Mouse (Mus musculus) adrenal gland, postnatal 36 days (tissue): ENCODE measurements around the gene Sprr4. TPM values are rescaled to one million over a fixed set of nuclear protein-coding genes. Genes with fewer than 3 reads are reported as not detected.
"Not testable (repeated sequence)": the region's sequence is repeated elsewhere in the genome, so short reads cannot be mapped to it uniquely, and the experiment has no call there.

Experiments used
- DNase-seq, 2 experiments: peaks; one replicate each; pipeline ENCODE4 v3.0.0; 2021; ENCODE audit warnings: mixed read lengths in 1 of 2
- long read RNA-seq, 2 experiments: library from polyadenylated mRNA; stranded (forward); transcript quantifications; one replicate each; pipeline ENCODE4 v2.0.0; 2021; ENCODE audit warnings: borderline sequencing depth in 2 of 2
- total RNA-seq, 2 experiments: library from RNA; stranded (reverse); gene quantifications; 2 replicates each; pipeline ENCODE4 v1.2.3; 2021

Gene Sprr4
- total RNA-seq, result not detected
- long read RNA-seq, experiment 1, result 0 reads
- long read RNA-seq, experiment 2, result 0 reads

- no peak for DNase-seq
These were observed at the start of gene Sprr4 for GRCm38 (mm10) chr3:92500393-92500792. Gene Sprr4 (minus strand): TSS chr3:92500493.

DNA sequence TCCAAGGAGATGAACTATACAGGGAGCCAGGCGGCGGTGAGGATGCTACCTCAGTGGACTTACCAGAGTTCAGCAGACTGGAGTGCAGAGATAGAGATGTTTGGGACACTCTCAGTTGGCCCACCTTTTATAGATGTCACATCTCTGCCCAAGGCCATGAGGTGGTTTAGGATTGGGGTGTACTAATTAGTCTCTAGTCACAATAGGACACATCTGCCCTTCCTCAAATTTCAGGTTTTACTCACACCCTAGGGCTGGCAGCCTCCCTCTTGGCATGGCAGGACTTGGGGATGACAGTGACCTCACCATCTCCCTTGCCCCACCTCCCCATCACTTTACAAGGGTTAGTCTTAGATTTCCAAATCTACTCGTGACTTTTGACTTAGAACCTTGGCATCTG lies 34.1 kb upstream of the Sprr4 start, which contains the start of gene 2310046K23Rik:
TSS of gene 2310046K23Rik (minus strand) at position 101 of the 400 bp plus-strand sequence.
- no peak for DNase-seq

- DNase-seq, result no peak
These were observed 12.0 kb upstream of the Sprr4 start for GRCm38 (mm10) chr3:92512325-92512724.

DNA sequence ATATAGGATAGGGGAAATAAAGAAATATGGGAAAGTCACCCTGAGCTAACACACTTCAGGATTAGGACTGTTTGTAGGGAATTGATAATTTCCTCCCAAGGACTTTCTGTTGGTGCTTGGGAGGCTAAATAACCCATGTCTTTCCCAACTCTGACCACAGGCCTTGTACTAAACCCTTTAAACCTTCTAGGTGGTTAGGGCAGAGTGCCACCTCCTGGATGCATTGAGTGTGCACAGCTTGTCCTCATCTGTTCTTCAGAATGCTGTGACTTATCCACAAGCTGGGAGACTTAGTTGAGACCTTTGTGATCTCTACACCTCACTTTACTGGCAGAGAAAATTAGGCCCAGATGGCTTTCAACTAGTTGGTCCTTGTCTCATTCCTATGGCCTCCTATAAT lies 10.5 kb upstream of the Sprr4 start:
- DNase-seq, result peak; percentile 67 to 71

GRCm38 (mm10) chr3:92508185-92508584 lies 7.9 kb upstream of the Sprr4 start:
- DNase-seq, result no peak

DNA sequence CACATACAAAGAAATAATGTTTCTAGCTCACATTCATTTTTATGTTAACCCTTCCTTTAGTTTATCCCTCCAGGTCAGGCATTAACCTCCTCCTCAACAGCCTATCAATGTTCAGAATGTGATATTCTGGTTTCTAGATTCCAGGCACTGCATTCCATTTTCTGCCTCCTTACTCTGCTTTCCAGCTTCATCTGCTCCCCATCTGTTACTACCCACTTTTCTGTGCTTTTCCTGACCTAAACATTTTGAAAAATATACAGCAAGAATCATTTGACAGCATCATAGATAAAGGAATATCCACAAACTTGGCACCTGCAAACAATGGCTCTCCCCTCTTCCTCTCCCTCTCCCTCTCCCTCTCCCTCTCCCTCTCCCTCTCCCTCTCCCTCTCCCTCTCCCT lies 3.2 kb upstream of the Sprr4 start:
- DNase-seq, result no peak

DNA sequence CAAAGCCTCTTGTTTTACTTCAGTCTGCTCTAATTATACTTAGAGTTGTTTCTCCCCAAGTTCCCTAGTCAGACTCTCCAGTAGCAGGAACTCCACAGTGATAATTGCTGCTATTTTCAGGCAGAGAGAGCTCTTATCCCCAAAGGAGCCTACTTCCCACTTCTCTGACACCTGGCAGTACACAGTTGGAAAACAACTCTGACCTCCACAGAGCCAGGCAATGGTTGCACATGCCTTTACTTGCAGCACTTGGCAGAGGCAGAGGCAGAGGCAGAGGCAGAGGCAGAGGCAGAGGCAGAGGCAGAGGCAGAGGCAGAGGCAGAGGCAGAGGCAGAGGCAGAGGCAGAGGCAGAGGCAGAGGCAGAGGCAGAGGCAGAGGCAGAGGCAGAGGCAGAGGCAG lies 10.0 kb downstream of the Sprr4 start:
- not testable (repeated sequence) for DNase-seq

- DNase-seq, result no peak
These were observed 14.0 kb downstream of the Sprr4 start for GRCm38 (mm10) chr3:92486307-92486706.

- DNase-seq, result peak; percentile 17 to 25
These were observed 14.4 kb downstream of the Sprr4 start, which contains the start of gene Sprr1a for GRCm38 (mm10) chr3:92485863-92486262. Gene Sprr1a (minus strand): TSS chr3:92485895.

- DNase-seq, result peak; percentile 5 to 11
These were observed 19.0 kb downstream of the Sprr4 start for GRCm38 (mm10) chr3:92481249-92481648.

- no peak for DNase-seq
These were observed 30.2 kb downstream of the Sprr4 start for GRCm38 (mm10) chr3:92470111-92470510.

DNA sequence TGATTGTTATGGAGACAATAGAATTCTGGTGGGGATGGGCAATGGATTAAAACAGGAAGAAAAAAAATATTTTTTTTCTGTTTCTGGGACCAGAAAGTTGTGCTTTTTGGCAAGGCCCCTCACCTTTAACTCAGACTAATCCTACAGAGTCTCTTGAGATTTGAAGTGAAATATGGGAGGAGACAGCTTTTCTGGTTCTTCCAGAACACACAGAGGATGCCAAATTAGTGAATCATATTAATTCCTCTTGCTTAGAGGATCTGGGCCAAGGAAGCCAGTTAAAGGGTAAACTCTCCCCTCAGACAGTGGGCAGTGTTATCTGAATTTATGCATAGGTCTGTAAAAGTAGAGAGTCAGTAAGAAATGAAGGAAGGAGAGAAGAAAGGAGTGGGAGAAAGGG lies 32.9 kb downstream of the Sprr4 start:
- no peak for DNase-seq

DNA sequence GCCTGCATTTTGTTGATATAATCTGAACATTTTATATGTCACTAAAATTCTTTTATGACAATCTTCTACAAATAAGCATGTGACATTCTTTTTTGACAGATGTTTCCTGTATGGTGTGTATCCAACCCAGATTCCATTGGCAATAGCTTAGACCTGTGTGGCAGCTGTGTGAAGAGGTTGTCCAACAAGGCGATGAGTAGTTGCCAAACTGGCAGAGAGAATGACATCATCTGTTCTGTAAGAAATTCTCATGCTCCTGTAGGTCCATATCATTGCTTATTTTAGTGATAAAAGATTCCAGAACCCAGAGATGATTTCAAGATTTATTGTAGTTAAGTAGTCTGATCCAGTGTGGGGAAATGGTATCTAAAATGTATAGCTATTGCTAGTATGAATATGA lies 33.7 kb downstream of the Sprr4 start:
- DNase-seq, result no peak

DNA sequence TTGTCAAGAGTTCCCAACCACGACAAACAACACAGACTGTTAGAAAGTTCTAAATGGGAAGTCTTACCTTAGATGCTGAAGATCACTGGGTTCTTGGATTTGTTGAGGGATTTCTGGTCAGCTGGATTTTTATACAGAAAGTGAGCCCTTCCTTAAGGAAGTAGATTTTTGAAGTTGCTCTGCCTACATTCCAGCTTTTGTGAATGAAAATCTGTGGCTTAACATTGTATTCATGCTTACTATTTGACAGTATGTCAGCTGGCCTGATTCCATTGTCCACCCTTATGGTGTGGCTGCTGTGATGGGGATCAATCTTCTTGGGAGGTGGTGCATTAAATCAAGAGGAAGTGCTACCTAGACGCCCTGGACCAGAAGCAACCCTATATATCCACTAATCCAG lies 41.7 kb downstream of the Sprr4 start, which contains the start of gene Sprr3:
TSS of gene Sprr3 (minus strand) at position 101 of the 400 bp plus-strand sequence.
- no peak for DNase-seq

DNA sequence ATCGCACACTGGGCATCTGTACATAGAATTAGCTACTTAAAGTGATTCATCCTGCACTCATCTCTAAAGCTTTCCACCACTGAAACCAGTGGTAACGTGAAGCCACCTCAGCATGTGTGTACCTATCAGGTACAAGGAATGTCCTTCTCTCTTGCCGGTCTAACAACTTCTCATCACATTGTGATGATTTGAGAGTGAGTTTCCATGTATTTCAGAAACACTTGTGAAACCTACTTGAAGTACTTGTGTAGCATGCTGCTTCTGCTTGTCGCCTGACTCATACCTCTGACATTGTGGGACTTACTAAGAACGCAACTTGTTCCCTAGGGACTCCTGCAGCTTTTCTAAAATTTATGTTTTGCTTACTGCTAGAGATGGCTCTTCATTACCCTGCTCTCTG lies 45.1 kb downstream of the Sprr4 start:
- DNase-seq, result no peak

Other genes starting within 250 kb of the Sprr4 start
- not detected for gene Sprr2a3, start 215.1 kb downstream of the Sprr4 start, total RNA-seq
- not detected for gene Sprr2b, start 183.9 kb downstream of the Sprr4 start, total RNA-seq
- gene Sprr2d, start 161.4 kb downstream of the Sprr4 start, total RNA-seq, result not detected
- not detected for gene Sprr2e, start 148.3 kb downstream of the Sprr4 start, total RNA-seq
- not detected for gene Sprr2f, start 135.3 kb downstream of the Sprr4 start, total RNA-seq
- gene Sprr2h, start 114.8 kb downstream of the Sprr4 start, total RNA-seq, result not detected
- not detected for gene Sprr2i, start 92.5 kb downstream of the Sprr4 start, total RNA-seq
- not detected for gene Sprr2j-ps, start 82.4 kb downstream of the Sprr4 start, total RNA-seq
- 1 to 10 TPM; 6.5 to 6.6 TPM for gene Gm9774, start 71.1 kb downstream of the Sprr4 start, total RNA-seq
- gene Sprr2k, start 67.9 kb downstream of the Sprr4 start, total RNA-seq, result not detected
- gene Sprr1b, start 61.7 kb downstream of the Sprr4 start, total RNA-seq, result not detected
- not detected for gene Sprr3, start 41.8 kb downstream of the Sprr4 start, total RNA-seq
- not detected for gene Sprr1a, start 14.6 kb downstream of the Sprr4 start, total RNA-seq
- gene 2310046K23Rik, start 34.0 kb upstream of the Sprr4 start, total RNA-seq, result not detected
- not detected for gene Ivl, start 73.2 kb upstream of the Sprr4 start, total RNA-seq
- not detected for gene Smcp, start 88.5 kb upstream of the Sprr4 start, total RNA-seq
- gene 2210017I01Rik, start 107.0 kb upstream of the Sprr4 start, total RNA-seq, result not detected
- gene Lce6a, start 121.2 kb upstream of the Sprr4 start, total RNA-seq, result not detected
- not detected for gene Lce1a1, start 147.8 kb upstream of the Sprr4 start, total RNA-seq
- gene Lce1b, start 156.4 kb upstream of the Sprr4 start, total RNA-seq, result not detected
- not detected for gene Lce1a2, start 169.8 kb upstream of the Sprr4 start, total RNA-seq
- gene Lce1c, start 178.8 kb upstream of the Sprr4 start, total RNA-seq, result not detected
- gene Lce1d, start 186.7 kb upstream of the Sprr4 start, total RNA-seq, result not detected
- gene Lce1e, start 208.6 kb upstream of the Sprr4 start, total RNA-seq, result not detected
- gene Lce1f, start 219.9 kb upstream of the Sprr4 start, total RNA-seq, result not detected
- gene Gm38119, start 238.6 kb upstream of the Sprr4 start, total RNA-seq, result not detected